Mouse (Mus musculus) layer of hippocampus, postnatal 25 days (tissue): ENCODE measurements at regions not wholly inside any gene's neighbourhood (a gene's known extent, or its start where the extent isn't known, plus 50 kb on each side); places are given as distances from the start of the nearest gene placed in this dataset.
A peak's percentile ranks its signal among the peaks of the same experiment; 100 is the strongest.

Experiments used
- DNase-seq, 2 experiments: peaks; one replicate each; pipeline ENCODE4 v3.0.0; 2022; ENCODE audit warnings: mixed read lengths in 2 of 2, low spot score in 1 of 2; ENCODE audit errors: extremely low spot score in 1 of 2

GRCm38 (mm10) chr14:71234276-71234675, 634.6 kb upstream of the Fam160b2 start:
- DNase-seq: no peak

DNA sequence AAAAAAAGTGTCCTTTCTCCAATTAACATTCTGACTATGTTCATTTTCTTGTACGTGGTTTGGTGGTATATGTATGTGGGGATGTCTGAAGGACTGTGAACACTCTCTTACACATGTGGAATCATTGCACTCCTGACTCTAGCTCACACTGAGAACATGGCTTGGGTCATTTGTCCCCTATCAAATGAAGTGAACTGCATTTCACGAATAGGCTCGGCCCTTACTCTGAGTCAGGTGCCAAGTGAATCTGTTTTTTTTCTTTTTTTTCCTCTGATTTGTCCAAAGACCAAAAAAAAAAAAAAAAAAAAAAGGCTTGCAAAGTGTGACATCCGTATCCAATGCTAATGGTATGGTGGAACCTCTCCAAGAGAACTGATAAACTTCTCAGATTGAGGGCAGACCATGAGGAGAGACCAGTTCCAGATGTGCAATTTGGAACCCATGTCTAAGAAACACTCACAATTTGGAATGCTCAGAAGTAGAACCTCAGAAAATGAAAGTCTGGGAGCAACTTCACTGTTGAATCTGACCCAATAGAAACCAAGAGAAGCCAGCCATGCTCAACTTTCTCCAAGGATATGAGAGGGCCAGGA, 631.7 kb upstream of the Fam160b2 start:
- DNase-seq: no peak

DNA sequence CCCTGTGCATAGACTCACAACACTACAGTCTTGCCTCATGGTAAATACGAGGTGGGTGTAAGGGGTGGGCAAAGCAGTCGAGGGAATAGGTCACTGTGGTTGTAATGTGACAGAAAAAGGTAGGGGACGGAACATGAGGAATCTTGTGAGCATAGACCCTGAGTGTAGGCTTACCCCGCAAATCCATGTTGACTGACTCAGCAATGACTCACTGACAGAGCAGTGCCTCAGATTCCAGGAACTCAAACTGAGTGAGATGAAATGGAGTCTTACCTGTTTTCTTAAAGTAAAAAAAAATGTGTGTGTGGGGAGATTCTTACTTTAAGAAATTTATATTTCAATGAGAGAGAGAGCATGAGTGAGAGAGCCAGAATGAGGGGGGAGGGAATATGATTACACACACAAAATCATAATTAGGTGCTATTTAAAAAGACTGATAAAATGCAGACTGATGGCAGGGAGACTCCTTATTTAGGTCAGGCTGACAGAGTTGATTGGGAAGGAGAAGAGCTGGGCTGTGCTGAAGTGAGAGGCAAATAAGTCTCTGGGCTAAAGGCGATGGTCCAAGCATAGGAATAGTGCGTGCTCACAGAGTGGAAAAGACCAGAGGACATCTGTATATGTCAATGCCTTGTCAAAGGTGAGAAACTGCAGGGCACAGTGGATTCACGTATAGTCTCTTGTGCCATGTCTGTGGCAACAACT, 631.0 kb upstream of the Fam160b2 start:
- DNase-seq: no peak

DNA sequence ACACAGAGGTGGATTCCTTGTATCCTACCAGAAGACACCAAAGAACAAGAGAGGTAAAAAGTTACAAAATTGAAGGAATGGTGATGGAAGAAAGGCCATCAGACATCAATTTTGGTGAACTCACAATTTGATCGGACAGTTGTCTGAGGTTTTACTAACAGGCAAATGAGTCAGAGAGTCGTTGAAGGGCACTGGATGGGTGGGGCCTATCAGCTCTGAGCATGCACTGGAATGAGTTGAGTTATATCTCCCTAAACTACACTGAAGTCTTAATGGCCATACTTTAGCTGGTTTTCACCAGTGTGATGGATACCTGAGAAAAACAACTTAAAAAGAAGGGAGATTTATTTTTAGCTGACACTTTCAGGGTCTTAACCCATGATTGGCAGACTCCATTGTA, 630.3 kb upstream of the Fam160b2 start:
- no peak for DNase-seq

DNA sequence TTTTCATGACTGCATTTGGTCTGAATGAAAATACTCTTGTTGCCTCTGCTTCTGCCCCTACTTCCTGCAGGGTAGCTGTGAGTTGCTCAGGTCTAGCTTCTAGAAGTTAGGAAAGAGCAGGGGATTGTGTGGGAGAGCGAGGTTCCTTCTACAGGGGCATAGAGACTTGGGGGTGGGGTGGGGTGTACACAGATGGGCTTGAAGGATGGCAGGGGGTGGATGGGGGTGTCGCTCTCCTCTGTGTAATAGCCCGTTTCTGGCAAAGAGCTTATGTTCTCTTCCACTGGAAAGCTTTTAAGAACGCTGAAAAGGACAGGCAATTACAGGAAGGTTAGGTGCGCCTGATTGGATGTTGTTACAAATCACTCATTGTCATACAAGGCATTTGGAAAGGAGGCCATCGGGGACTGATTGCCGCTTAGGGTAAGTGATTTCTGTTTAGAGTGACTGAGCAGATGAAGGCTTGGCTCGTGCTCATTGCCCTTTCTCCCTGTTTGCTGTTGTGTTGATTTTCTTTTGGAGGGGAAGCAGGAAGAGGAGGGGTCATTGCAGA, 629.3 kb upstream of the Fam160b2 start:
- no peak for DNase-seq

- no peak for DNase-seq
Observed at GRCm38 (mm10) chr14:71217041-71217440, 617.4 kb upstream of the Fam160b2 start.

GRCm38 (mm10) chr14:71211359-71211978, 611.8 kb upstream of the Fam160b2 start:
- DNase-seq: no peak

DNA sequence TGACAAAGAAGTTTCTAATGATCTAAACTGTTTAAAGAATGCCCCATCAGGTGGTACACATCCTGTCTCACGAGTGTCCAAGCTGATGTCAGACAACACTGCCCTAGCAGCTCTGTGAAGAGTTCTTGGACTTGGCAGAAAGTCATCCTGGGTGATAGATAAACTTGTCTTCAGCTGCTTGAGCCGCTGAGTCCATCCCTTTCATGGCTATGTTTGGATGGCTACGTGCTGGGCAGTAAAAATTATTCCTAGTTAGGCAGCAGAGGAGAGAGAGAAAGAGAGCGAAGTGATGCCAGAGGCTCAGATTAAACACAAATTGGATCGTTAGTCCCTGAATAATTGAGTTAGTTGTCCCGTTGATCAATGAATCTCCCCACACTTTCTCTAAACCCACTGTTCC, 603.8 kb upstream of the Fam160b2 start:
- DNase-seq: no peak

- no peak for DNase-seq
Observed at GRCm38 (mm10) chr14:71200917-71201316, 601.3 kb upstream of the Fam160b2 start.

- DNase-seq: no peak
Observed at GRCm38 (mm10) chr14:71199178-71199879, 599.7 kb upstream of the Fam160b2 start.

DNA sequence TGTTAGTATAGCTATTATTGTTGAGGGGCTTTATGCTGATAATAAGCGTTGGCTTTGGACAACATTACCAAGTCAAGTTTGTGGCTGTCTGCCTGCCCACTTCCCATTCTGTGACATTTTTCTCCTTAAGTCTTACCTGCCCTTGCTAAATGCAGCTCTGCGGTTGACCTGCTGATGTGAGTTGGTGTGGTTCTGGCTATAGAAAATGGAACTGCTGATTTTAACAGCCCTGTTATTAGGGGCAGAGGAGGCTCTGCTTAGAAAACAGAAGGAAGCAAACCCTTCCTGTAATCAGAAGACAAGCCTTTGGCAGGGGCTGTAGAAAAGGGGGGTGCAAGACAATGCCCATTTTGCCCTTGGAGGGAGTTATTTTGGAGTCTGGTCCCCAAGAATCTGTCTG, 594.6 kb upstream of the Fam160b2 start:
- no peak for DNase-seq

- DNase-seq: no peak
Observed at GRCm38 (mm10) chr14:71192486-71192885, 592.9 kb upstream of the Fam160b2 start.

DNA sequence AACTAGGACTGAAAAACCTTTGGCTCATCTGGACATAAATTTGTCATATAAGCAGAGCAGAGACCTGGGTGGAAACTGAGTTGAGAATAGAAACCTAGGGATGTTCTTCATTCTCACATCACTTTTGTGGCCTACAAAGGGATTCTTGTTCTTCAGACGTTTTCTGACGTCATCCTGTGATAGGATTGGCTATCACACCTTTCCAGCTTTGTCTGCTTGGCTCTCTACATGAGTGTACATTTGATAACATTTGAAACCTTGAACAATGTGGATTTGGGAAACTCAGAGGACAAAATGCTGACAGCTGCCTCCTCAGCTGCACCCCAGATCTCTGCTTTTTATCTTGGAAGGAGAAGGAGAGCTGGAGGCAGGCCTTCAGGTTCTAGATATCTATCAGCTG, 589.7 kb upstream of the Fam160b2 start:
- no peak for DNase-seq

GRCm38 (mm10) chr14:71177341-71177740, 577.7 kb upstream of the Fam160b2 start:
- no peak for DNase-seq

DNA sequence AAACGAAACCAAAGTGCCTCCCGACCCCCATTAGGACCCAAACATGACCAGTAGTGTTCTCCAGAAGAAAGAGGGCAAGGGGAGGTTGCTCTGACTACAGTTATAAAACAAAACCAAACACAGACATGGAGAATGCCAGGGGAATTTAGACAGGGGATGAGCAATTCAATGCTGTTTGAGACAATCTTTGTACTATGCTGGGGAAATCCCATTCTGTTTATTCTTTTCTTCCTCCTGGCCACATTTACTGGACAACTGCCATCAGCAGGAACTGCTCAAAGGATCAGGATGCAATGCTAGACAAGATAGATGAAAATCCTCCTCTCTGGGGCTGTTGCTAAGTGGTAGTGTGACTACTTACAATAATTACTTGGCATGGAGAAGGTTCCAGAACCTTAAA, 574.5 kb upstream of the Fam160b2 start:
- DNase-seq: no peak

- no peak for DNase-seq
Observed at GRCm38 (mm10) chr14:71159556-71159955, 559.9 kb upstream of the Fam160b2 start.

DNA sequence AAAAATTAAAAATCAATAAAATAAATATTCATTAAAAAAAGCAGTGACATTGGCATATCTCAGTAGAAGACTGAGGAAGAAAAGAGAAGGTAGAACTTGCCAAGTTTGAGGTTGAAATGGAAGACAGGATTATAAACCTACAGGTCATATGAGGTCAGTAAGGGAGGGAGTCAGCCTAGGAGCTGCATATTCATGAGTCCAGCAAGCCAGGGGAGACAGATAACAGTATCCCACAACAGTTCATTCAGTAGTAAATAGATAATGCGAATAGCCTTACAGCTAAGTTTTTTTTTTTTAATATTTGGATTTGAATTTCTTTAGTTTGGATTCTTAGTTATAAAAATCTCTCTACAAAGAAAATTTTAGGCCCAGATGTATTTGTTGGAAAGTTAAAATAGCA, 542.8 kb upstream of the Fam160b2 start:
- no peak for DNase-seq

DNA sequence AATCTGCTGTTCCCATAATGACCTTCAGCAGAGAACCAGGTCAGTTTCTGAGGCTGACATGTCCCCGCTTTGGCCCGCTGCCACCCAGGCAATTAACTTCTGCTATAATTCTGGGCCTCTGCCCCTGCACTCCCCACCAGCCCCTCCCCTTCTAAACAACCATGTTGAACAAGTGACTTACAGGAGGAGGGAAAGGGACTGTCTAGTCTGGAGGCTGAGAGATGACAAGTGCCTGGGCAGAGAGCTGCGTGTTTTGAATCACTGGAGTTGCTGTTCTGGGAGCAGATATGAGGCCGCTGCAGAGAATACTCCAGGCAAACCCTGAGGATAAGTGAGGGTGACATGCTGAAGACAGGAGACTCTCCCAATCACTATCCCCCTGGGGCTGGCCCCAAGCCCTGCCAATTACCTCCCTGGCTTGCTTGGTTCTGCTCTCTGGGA, 530.2 kb upstream of the Fam160b2 start:
- no peak for DNase-seq

- no peak for DNase-seq
Observed at GRCm38 (mm10) chr14:71128495-71128894, 528.9 kb upstream of the Fam160b2 start.

- DNase-seq: peak in 1 of 2 experiments; percentile 6
Observed at GRCm38 (mm10) chr14:71118681-71119080, 519.0 kb upstream of the Fam160b2 start.
